Mouse (Mus musculus) liver, postnatal 0 days (tissue): ENCODE results near the gene Eef1a2.

ENCODE experiments used
- CTCF ChIP-seq: sonication (generic); IDR thresholded peaks from 2 replicates; pipeline ENCODE4 v1.5.1; 2016; ENCODE audit warnings: antibody characterized with exemption, low read depth
- EP300 ChIP-seq: IDR thresholded peaks from 2 replicates; pipeline ENCODE4 v1.6.1; 2016; ENCODE audit warnings: antibody characterized with exemption, low read depth, mild to moderate bottlenecking

- TF ChIP-seq CTCF (no peak), EP300 (no peak)
These were observed 26.6 kb downstream of the Eef1a2 start for GRCm38 (mm10) chr2:181130245-181130644.
